Mouse (Mus musculus) neural tube, embryonic 11.5 days (tissue): Measurements from ENCODE around the gene Tmem62. TPM values are rescaled to one million over a fixed set of nuclear protein-coding genes. Genes with fewer than 3 reads are reported as not detected.

Experiments
- microRNA-seq: library from miRNA; unstranded; fragments of <30 nt; microRNA quantifications from one replicate; pipeline ENCODE4, GENCODE M21; 2016
- polyA plus RNA-seq: library from polyadenylated mRNA; unstranded; fragments of >200 nt; fragmentation: Nextera tagmentation; extraction: Ambion mirVana; gene quantifications from 2 replicates; pipeline ENCODE4 v1.2.1, GENCODE M21; 2014

The Tmem62 gene
- polyA plus RNA-seq, 1 experiment from 2014 or later: 7.6 TPM

Small RNAs within 50 kb of the gene (microRNA-seq; reads per million reads assigned to microRNA genes)
- not detected for gene Gm44325

Other genes with a start within 250 kb of the Tmem62 start
- 6.3 and 7.9 TPM in 2 replicates for gene Cdan1, start 126.9 kb upstream of the Tmem62 start, polyA plus RNA-seq
- gene Ttbk2, start 126.4 kb upstream of the Tmem62 start, polyA plus RNA-seq: 9.4 and 11.8 TPM in 2 replicates
- gene Ubr1, start 6.3 kb upstream of the Tmem62 start, polyA plus RNA-seq: 23.7 and 25.7 TPM in 2 replicates
- 52.0 and 57.7 TPM in 2 replicates for gene Ccndbp1, start 31.4 kb downstream of the Tmem62 start, polyA plus RNA-seq
- 3.6 and 3.7 TPM in 2 replicates for gene Epb42, start 60.1 kb downstream of the Tmem62 start, polyA plus RNA-seq
- gene Tgm5, start 108.8 kb downstream of the Tmem62 start, polyA plus RNA-seq: 0.11 TPM in 1 of 2 replicates, not detected in the other
- not detected in 2 replicates for gene Tgm7, start 132.8 kb downstream of the Tmem62 start, polyA plus RNA-seq
- 33.6 and 35.6 TPM in 2 replicates for gene Adal, start 163.4 kb downstream of the Tmem62 start, polyA plus RNA-seq
- 22.9 and 23.2 TPM in 2 replicates for gene Lcmt2, start 163.6 kb downstream of the Tmem62 start, polyA plus RNA-seq
- gene Tubgcp4, start 193.6 kb downstream of the Tmem62 start, polyA plus RNA-seq: 59.2 and 60.7 TPM in 2 replicates
- gene Zscan29, start 194.1 kb downstream of the Tmem62 start, polyA plus RNA-seq: 14.6 and 15.0 TPM in 2 replicates